Mouse (Mus musculus) layer of hippocampus, adult 18-20 months (tissue): ENCODE results near the gene Hist1h2be. TPM values are rescaled to one million over a fixed set of nuclear protein-coding genes. Genes with fewer than 3 reads are reported as not detected.
"Not testable (repeated sequence)": the region's sequence is repeated elsewhere in the genome, so short reads cannot be mapped to it uniquely, and the experiment has no call there.

ENCODE experiments used
- DNase-seq, 2 experiments: peaks; one replicate each; pipeline ENCODE4 v3.0.0; 2022; ENCODE audit warnings: low spot score in 2 of 2
- total RNA-seq, 2 experiments: library from RNA; stranded (reverse); gene quantifications; 2 replicates each; pipeline ENCODE4 v1.2.3; 2021

Gene Hist1h2be
- total RNA-seq, 2 experiments from 2014 or later = 10.2 to 11.3 TPM

DNA sequence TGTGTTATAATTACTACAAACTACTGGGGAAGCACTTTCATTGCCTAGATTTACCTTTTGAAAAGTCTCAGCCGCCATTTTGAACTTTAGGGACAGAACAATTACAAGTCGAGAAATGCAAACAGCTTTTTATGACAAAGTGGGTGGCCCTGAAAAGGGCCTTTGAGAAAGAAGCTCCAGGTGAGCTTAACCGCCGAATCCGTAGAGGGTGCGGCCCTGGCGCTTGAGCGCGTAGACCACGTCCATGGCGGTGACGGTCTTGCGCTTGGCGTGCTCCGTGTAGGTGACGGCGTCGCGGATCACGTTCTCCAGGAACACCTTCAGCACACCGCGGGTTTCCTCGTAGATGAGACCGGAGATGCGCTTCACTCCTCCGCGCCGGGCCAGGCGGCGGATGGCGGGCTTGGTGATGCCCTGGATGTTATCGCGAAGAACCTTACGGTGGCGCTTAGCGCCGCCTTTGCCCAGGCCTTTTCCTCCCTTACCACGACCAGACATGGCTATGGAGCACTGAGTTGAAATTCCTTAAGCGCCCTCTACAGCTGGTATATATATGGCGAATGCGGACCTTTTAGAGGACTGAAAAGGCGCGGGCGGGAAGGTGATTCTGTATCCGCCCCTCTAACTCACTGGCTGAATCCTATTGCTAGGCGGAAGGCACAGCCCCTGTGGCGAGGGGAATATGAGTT is 69.6 kb downstream of the Hist1h2be start, which contains the start of gene Hist1h4f:
Gene Hist1h4f (minus strand): TSS at position 503 of the 689 bp plus-strand sequence.
- DNase-seq = peak; percentile 90 to 95

DNA sequence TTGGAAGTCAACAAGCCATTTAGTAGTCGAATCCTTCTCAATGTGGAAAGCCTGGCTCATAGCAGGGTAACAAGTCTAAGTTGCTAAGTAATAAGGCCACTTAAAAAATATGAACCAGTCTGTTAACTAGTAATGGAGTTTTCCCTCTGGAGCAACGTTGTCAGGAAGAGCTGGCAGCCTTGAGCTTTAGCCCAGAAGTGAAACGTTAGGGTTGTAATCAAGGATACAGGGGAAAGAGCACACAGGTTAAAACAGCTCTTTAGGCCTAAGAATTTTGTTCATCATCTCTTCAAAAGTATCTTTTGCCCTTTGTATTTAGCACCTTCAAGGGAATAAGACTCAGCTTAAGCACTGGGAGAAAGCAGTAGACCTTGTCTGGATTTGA is 70.2 kb downstream of the Hist1h2be start:
- no peak for DNase-seq

DNA sequence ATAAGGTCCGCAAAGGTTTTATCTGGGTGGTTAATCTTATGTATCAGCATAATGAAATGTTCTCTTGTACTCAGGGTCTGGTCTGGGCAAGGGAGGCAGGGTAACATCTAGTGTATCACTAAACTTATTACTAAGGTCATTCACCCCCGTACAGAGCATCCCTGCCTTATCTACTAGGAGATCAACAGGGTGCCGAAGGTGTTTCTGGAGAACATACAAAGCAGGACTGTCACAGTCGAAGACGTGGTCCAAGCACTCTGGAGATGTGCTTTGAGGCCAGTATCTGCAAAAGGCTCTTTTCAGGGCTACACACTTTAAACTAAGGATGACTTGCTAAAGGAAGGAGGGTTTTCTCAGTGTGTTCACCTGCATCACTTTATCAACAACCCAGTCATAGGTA is 74.2 kb downstream of the Hist1h2be start:
- no peak for DNase-seq

DNA sequence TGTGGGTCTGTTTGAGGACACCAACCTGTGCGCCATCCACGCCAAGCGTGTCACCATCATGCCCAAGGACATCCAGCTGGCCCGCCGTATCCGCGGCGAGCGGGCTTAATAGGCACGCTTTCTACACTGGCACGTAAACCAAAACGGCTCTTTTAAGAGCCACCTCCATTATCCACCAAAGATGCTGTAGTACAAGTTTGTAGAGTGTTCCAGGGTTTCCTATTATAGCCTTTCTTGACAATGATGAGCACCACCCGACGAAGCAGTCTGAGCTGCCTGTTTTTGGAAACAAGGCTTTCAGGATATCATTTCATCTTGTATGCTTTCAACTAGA is 76.2 kb downstream of the Hist1h2be start:
- DNase-seq = not testable (repeated sequence)

DNA sequence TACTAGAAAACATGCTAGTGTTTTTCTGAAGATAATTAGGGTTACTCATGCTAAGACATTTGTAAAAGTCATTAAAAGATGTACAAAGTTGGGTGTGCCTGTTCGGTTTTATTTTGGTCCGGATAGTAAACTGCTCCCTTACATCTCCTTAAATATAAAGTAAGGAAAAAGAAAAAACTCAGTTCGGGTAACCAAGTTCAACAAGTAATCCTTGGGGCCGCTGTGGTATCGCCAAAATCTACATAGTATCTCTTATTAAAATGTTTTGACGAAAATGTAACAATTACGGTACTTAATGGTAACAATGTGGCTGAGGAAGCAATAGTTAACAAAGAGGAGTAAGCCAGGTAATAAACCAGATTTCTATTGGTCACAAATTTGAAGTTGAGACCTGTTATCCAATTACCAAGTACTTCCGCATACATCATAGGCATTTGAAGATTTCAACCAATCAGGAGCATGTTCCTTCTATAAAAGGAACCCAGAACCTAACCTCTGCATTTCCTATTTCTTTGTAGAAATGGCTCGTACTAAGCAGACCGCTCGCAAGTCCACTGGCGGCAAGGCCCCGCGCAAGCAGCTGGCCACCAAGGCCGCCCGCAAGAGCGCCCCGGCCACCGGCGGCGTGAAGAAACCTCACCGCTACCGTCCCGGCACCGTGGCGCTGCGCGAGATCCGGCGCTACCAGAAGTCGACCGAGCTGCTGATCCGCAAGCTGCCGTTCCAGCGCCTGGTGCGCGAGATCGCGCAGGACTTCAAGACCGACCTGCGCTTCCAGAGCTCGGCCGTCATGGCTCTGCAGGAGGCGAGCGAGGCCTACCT is 76.7 kb downstream of the Hist1h2be start, which contains the start of gene Hist1h3f:
Gene Hist1h3f (plus strand): TSS at position 88 of the 822 bp plus-strand sequence.
- DNase-seq = peak; percentile 69 to 91

DNA sequence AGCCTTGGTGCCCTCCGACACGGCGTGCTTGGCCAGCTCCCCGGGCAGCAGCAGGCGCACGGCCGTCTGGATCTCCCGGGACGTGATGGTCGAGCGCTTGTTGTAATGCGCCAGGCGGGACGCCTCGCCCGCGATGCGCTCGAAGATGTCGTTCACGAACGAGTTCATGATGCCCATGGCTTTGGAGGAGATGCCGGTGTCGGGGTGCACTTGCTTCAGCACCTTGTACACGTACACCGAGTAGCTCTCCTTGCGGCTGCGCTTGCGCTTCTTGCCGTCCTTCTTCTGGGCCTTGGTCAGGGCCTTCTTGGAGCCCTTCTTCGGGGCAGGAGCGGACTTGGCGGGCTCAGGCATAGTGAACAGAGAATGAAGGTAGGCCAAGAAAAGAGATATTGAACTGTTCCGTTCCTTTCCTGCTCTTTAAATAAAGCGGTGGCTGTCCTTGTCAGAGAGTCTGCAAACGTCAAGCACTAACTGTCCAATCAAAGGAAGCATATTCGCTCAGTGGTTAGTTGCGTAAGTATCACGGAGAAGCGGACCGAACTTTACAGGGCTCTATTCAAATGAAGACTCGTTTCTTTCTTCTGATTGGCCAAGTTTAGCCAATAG is 77.8 kb downstream of the Hist1h2be start, which contains the start of gene Hist1h2bh:
Gene Hist1h2bh (minus strand): TSS at position 394 of the 609 bp plus-strand sequence.
- DNase-seq = peak; percentile 56 to 86

DNA sequence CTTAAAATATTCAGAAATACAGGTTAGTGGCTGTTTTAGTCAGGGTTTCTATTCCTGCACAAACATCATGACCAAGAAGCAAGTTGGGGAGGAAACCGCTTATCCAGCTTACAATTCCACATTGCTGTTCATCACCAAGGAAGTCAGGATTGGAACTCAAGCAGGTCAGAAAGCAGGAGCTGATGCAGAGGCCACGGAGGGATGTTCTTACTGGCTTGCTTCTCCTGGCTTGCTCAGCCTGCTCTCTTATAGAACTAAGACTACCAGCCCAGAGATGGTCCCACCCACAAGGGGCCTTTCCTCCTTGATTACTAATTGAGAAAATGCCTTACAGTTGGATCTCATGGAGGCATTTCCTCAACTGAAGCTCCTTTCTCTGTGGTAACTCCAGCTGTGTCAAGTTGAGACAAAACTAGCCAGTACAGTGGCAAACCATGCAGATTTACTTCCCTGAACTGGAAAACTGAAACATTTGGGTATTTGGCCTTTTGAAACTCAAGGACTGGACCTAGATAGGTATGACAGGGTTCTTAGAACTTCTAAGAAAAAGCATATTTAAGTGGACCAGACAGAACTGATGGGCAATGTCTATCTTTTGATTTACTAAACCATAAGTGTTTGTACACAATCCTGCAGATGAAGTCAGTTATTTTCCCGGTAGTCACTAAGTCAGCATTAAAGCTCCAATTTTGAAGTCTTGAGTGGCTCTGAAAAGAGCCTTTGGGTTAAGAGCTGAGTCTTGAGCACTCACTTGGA is 78.5 kb downstream of the Hist1h2be start:
- DNase-seq = not testable (repeated sequence)

DNA sequence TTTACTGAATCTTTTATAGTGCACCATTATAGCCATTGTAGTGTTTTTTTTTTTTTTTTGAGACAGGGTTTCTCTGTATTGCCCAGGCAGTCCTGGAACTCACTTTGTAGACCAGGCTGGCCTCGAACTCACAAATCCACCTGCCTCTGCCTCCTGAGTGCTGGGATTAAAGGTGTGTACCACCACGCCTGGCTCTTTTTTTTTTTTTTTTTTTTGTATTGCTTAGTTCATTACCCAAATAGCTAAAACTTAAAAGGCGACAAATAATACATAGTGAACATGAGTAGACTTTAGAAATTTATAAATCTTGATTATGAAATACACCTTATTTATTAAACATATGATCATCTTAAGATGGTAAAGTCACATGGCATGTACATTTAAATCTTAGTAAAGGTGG is 79.4 kb downstream of the Hist1h2be start:
- no peak for DNase-seq

DNA sequence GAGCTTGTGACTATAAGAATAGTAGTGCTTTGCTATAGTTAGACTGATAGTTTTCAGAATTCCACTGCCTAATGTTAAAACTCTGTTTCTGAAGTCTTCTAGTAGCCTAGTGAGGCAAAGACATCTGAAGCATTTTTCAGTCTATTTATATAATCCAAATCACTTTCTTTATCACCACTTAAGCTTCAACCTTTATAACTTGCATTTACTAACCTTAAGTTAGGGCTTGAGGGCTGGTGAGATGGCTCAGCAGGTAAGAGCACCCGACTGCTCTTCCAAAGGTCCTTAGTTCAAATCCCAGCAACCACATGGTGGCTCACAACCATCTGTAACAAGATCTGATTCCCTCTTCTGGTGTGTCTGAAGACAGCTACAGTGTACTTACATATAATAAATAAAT is 81.1 kb downstream of the Hist1h2be start:
- not testable (repeated sequence) for DNase-seq

DNA sequence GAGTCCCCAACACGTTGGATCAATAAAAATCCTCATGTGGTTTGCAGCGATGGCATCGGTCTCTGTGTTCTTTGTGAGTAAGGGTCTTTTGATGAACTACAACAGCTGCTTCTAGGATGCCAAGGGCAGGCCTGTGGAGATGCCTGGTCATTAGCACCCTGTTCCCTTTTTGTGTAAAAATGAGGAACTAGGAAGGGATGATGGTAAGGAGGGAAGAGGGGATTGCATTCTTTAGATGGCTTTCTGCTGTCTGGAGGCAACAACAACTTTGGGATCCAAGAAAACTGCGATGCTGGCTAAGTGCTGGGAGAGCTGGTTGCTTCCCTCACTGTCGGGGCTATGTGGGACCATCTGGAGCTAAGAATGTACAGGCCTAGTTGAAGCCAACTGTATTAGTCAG is 82.7 kb downstream of the Hist1h2be start:
- DNase-seq = no peak

DNA sequence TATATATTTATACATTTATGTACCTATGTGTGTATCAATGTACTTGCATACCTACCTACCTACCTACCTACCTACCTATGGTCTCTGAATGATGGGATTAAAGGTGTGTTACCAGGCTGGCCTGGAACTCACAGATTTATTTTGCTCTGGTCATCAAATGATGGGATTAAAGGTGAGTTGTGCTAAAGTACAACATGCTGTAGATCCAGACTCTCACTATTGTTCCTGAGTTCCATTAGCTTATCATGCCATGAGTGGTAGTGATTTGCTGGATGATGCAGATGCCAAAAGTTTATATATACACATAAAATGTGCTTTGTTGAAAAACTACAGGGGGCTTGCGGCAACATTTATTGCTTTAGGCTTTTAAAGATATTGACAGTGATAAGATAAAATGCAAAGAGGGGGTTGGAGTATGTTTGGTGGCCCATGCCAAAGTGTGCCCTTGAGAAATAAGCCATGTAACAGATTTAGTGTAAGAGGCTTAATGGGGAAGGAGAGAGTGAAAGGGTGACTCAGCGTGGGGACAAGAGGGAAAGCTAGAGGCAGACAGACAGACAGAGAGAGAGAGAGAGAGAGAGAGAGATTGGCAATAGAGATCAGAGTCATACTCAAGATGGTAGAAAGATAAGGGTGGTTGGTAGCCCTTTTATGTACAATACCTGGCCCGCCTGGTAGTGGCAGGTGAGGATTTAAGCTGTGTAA is 83.8 kb downstream of the Hist1h2be start:
- no peak for DNase-seq

DNA sequence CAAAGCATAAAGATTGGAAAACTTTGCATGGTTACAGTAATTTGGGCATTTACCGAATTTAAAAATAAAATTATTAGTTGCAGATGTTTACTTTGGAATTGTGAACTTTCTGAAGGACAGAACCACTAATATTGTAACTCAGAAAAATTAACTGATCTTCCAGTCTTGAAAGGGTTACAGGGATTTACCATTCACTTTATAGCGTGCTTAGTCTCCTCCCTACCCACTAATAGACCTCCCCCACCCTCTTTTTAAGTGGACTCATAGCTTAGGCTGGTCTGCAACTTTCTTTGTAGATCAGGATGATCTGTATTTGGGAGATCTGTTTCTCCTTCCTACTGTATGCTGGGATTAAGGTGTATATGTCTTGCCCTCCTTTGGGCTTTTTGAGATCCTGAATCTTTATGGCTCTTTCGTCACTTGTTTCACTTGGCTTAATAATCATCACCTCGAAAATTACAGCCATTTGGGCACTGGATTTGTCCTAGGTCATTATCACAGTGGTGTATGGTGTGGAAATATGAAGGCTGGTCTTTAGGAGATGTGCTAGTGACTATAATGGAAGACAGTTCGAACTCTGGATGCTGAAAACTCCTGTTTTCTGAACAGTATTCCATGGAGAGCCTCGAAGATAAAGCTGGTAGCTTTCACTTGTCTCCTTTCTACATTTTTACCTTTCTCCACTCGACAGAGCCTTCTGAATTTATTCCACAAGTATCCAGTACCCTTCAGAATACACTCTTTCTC is 84.7 kb downstream of the Hist1h2be start:
- no peak for DNase-seq

DNA sequence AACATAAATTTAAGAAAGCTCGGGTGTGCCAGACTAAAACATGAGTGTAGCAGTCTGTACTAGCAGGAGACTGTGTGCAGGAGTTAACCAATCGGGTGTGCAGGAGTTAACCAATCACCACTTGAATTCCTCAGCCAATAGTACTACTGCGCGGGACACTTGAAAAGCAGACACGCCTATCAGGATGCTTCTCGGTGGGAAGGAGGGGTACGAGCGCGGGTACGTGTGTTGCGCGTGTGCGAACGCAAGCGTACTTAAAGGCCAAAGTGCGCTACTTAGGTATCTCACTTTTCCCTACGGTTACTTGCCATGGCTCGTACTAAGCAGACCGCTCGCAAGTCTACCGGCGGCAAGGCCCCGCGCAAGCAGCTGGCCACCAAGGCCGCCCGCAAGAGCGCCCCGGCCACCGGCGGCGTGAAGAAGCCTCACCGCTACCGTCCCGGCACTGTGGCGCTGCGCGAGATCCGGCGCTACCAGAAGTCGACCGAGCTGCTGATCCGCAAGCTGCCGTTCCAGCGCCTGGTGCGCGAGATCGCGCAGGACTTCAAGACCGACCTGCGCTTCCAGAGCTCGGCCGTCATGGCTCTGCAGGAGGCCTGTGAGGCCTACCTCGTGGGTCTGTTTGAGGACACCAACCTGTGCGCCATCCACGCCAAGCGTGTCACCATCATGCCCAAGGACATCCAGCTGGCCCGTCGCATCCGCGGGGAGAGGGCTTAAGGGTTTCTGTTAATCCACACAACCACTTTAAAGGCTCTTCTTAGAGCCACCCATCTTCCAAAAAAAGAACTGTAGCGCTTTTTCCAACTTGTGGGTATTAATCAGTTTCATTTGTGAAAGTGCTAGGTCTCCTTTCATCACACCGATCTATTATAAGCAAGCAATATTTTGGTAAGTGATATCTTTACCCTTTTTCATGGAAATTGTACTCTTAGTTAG is 85.5 kb downstream of the Hist1h2be start, which contains the start of gene Hist1h3g:
Gene Hist1h3g (plus strand): TSS at position 286 of the 939 bp plus-strand sequence.
- DNase-seq = peak; percentile 89 to 96

DNA sequence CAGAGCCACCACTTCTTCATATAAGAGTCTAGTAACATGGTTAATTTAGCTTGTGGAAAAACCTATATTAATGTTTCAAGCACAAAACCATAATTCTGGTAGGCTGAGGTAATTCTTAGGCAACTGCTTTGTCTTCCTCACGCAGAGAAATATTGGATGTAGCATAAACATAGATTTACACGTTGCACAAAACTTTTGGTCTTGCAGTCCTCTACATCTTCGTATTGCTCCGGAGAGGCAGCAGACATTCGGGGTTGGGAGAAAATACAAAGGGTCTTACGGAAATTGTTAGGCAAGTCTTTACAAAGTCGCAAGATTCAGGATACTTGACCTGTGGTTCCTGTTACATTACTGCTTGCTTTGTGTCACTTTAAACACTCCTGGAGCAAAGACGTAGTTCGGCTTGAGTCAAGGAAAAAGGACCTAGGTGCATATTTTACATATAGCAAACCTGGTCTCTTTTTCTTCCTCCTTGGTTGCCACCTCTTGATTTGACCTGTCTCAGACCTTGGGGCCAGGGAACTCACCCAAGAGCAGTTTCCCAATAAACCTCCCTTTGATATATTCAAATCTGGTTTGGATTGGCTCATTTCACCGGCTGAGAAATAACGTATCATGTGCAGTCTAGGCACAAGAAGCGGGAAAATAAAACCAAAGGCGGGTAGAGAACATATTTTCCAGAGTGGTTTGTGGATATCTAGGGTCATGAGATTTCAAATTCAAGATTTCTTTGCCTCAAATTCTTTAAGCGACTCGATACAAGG is 86.4 kb downstream of the Hist1h2be start:
- no peak for DNase-seq
